Comparison of ENCODE assay signal across 9 mouse cellular contexts in genomic region chr10:94609309-94609777, GRCm38 (mm10).
A peak's percentile ranks its signal among the peaks of the same experiment; 100 is the strongest.
DNase-seq lines count a peak whose midpoint lies in the region; ATAC-seq and TF ChIP-seq lines count a peak whose summit lies in the region.
"Had no signal": no experiment of that assay in that cellular context is flagged by ENCODE, and none has a peak within 500 bp of the region (broad histone marks: within the 10 kb centered on the region; RNA-seq: fewer than 3 reads in every experiment).

No protein-coding gene starts in this region.

- no peak overlapping the region for H3K9ac ChIP-seq in heart, embryonic 12.5 days
- no peak overlapping the region for H3K9ac ChIP-seq in kidney, embryonic 15.5 days
- H3K9ac ChIP-seq in limb, embryonic 15.5 days, result no peak overlapping the region
- H3K9ac ChIP-seq in stomach, embryonic 16.5 days (ENCODE audit: low read length), result no peak overlapping the region
- H3K9ac ChIP-seq: embryonic facial prominence, embryonic 15.5 days had no signal

- peak; percentile 64; the same call in 1 of the 2 replicates for ATAC-seq in erythroblast, adult 5-6 weeks (replicated peaks; ENCODE audit: low FRiP score, poor library complexity, severe bottlenecking)
- peak; percentile 71 for ATAC-seq in heart, embryonic 12.5 days (ENCODE audit: insufficient number of reproducible peaks, low FRiP score)
- peak; percentile 76; the same call in 1 of the 2 replicates for ATAC-seq in kidney, embryonic 15.5 days (replicated peaks; ENCODE audit: low FRiP score)
- 0 out of 2 replicates have a peak, but pooled peaks have one; percentile 18 for ATAC-seq in limb, embryonic 15.5 days (ENCODE audit: insufficient number of reproducible peaks, low FRiP score, low TSS enrichment, low read depth)
- ATAC-seq in stomach, embryonic 16.5 days (ENCODE audit: insufficient read depth, low FRiP score), result peak; percentile 69; the same call in 1 of the 2 replicates

- DNase-seq in CD4-positive helper T cell, adult 2 months (ENCODE audit: low read depth, low spot score), result peak; percentile 42
- peak; percentile 28 to 33 for DNase-seq in monocyte, adult 2 months (ENCODE audit: low read depth in 1 of 2, low spot score in 2 of 2)

- peak; percentile 41; the same call in 1 of the 2 replicates for TF ChIP-seq CTCF in bone marrow, adult 2 months (IDR thresholded peaks at IDR 0.05; ENCODE audit: control insufficient read depth, insufficient read depth, low read length)

- no peak overlapping the region for H3K4me3 ChIP-seq in bone marrow, adult 2 months (replicated peaks; ENCODE audit: control insufficient read depth, low read depth, low read length)
- H3K4me3 ChIP-seq in heart, embryonic 12.5 days, result no peak overlapping the region
- no peak overlapping the region for H3K4me3 ChIP-seq in kidney, embryonic 15.5 days (replicated peaks)
- no peak overlapping the region for H3K4me3 ChIP-seq in limb, embryonic 15.5 days
- H3K4me3 ChIP-seq in stomach, embryonic 16.5 days (replicated peaks; ENCODE audit: low read length), result no peak overlapping the region
- H3K4me3 ChIP-seq: embryonic facial prominence, embryonic 15.5 days had no signal

- H3K4me1 ChIP-seq in bone marrow, adult 2 months (ENCODE audit: control insufficient read depth, insufficient read depth, low read length), result peaks cover 1% of the 10 kb centered on the region; the same call in 1 of the 2 replicates
- no peaks in the 10 kb centered on the region for H3K4me1 ChIP-seq in heart, embryonic 12.5 days (replicated peaks)
- H3K4me1 ChIP-seq in kidney, embryonic 15.5 days, result no peaks in the 10 kb centered on the region
- no peaks in the 10 kb centered on the region for H3K4me1 ChIP-seq in limb, embryonic 15.5 days
- H3K4me1 ChIP-seq in stomach, embryonic 16.5 days (ENCODE audit: control insufficient read depth, insufficient read depth, low read length), result no peaks in the 10 kb centered on the region
- H3K4me1 ChIP-seq: embryonic facial prominence, embryonic 15.5 days had no signal

- H3K27ac ChIP-seq in bone marrow, adult 2 months (ENCODE audit: control insufficient read depth, insufficient read depth, low read depth, low read length, poor library complexity), result no peak overlapping the region
- H3K27ac ChIP-seq in heart, embryonic 12.5 days (ENCODE audit: poor library complexity, severe bottlenecking), result no peak overlapping the region
- no peak overlapping the region for H3K27ac ChIP-seq in kidney, embryonic 15.5 days
- H3K27ac ChIP-seq in limb, embryonic 15.5 days, result no peak overlapping the region
- no peak overlapping the region for H3K27ac ChIP-seq in stomach, embryonic 16.5 days (ENCODE audit: low read length)
- H3K27ac ChIP-seq: embryonic facial prominence, embryonic 15.5 days had no signal

- no peaks in the 10 kb centered on the region for H3K36me3 ChIP-seq in heart, embryonic 12.5 days
- H3K36me3 ChIP-seq in kidney, embryonic 15.5 days, result no peaks in the 10 kb centered on the region
- H3K36me3 ChIP-seq in limb, embryonic 15.5 days, result no peaks in the 10 kb centered on the region
- no peaks in the 10 kb centered on the region for H3K36me3 ChIP-seq in stomach, embryonic 16.5 days (ENCODE audit: control insufficient read depth, insufficient read depth, low read length)
- H3K36me3 ChIP-seq: embryonic facial prominence, embryonic 15.5 days had no signal

- TF ChIP-seq POLR2A in bone marrow, adult 2 months (IDR thresholded peaks at IDR 0.05; ENCODE audit: borderline replicate concordance, control insufficient read depth, low read depth, low read length), result no peak

- WGBS in bone marrow, adult 2 months, result 55% methylated on average over 5 of the region's 5 CpGs
- WGBS in heart, embryonic 12.5 days, result 56% methylated on average over 5 of the region's 5 CpGs
- 54% methylated on average over 5 of the region's 5 CpGs for WGBS in kidney, embryonic 15.5 days
- 57% methylated on average over 5 of the region's 5 CpGs for WGBS in limb, embryonic 15.5 days
- WGBS in stomach, embryonic 16.5 days, result 58% methylated on average over 5 of the region's 5 CpGs

- no peak overlapping the region for H3K4me2 ChIP-seq in heart, embryonic 12.5 days
- no peak overlapping the region for H3K4me2 ChIP-seq in kidney, embryonic 15.5 days
- no peak overlapping the region for H3K4me2 ChIP-seq in limb, embryonic 15.5 days
- H3K4me2 ChIP-seq in stomach, embryonic 16.5 days (ENCODE audit: low read depth, low read length), result no peak overlapping the region
- H3K4me2 ChIP-seq: embryonic facial prominence, embryonic 15.5 days had no signal

- H3K27me3 ChIP-seq in heart, embryonic 12.5 days (replicated peaks), result no peaks in the 10 kb centered on the region
- H3K27me3 ChIP-seq in kidney, embryonic 15.5 days, result no peaks in the 10 kb centered on the region; the same call in 1 of the 2 replicates
- H3K27me3 ChIP-seq in limb, embryonic 15.5 days, result no peaks in the 10 kb centered on the region
- H3K27me3 ChIP-seq in stomach, embryonic 16.5 days (ENCODE audit: control insufficient read depth, insufficient read depth, low read length), result no peaks in the 10 kb centered on the region
- H3K27me3 ChIP-seq: embryonic facial prominence, embryonic 15.5 days had no signal

- H3K9me3 ChIP-seq in heart, embryonic 12.5 days (replicated peaks), result no peaks in the 10 kb centered on the region
- H3K9me3 ChIP-seq in kidney, embryonic 15.5 days (replicated peaks), result no peaks in the 10 kb centered on the region
- no peaks in the 10 kb centered on the region for H3K9me3 ChIP-seq in limb, embryonic 15.5 days
- no peaks in the 10 kb centered on the region for H3K9me3 ChIP-seq in stomach, embryonic 16.5 days (replicated peaks; ENCODE audit: control insufficient read depth, low read length)
- H3K9me3 ChIP-seq: embryonic facial prominence, embryonic 15.5 days had no signal

Comparison
In these comparisons a context has a peak if more than half of its experiments do, and no peak if none do; other contexts are left out.
1. ATAC-seq: peak in every context shown above with its lines; median percentile 76 in kidney, embryonic 15.5 days; 71 in heart, embryonic 12.5 days; 69 in stomach, embryonic 16.5 days; 64 in erythroblast, adult 5-6 weeks; 18 in limb, embryonic 15.5 days.